ENCODE assay signal across 8 mouse cellular contexts in the genomic region with DNA sequence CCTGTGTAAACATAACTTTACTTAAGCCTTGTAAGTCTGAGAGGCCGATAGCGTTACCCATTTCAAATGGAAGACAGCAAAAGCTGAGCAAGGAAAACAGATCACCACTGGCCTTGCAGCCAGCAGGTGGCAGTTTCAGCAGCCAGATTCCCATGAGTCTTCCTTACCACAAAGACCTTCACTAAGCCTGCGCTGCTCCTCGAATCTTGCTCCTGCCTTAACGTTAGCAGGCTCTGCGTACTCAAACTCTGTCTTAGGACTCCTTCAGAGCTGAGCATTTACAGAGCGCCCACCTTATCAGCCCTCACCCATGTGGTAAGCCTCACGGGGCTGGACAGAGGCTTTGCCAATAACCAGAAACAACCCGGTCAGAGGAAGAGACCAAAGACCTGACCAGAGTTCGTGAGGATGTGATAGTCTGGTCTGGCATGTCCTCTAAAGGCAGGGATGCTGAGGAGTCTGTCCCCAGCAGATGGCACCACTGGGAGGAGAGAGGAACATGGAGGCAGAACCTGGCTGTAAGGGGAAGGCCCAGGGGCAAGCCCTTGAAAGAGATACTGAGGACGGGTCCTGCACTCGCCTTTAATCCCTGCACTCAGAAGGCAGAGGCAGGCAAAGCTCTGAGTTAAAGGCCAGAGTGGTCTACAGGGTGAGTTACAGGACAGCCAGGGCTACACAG. TPM values are rescaled to one million over a fixed set of nuclear protein-coding genes. Genes with fewer than 3 reads are reported as not detected.
DNase-seq lines count a peak whose midpoint lies in the region; ATAC-seq and TF ChIP-seq lines count a peak whose summit lies in the region.

No protein-coding gene starts in this region.

- H3K4me3 ChIP-seq in forebrain, postnatal 0 days (ENCODE audit: low read depth, low read length), result no peak overlapping the region
- H3K4me3 ChIP-seq in hindbrain, embryonic 12.5 days, result no peak overlapping the region
- no peak overlapping the region for H3K4me3 ChIP-seq in midbrain, embryonic 13.5 days (replicated peaks)

- no peak for DNase-seq in frontal cortex, postnatal 25 days (ENCODE audit: low spot score in 2 of 2)
- DNase-seq in c-Kit-positive CD71-positive TER-119-negative erythroid progenitor cells, embryonic 14.5 days (ENCODE audit: low read depth), result peak; percentile 10
- DNase-seq in forebrain, postnatal 0 days, result peak; percentile 46
- DNase-seq in layer of hippocampus, postnatal 36 days, result peak; percentile 28 to 30
- DNase-seq in thymus, postnatal 25 days, result peak; percentile 2

- no peak overlapping the region for H3K9ac ChIP-seq in forebrain, postnatal 0 days
- no peak overlapping the region for H3K9ac ChIP-seq in hindbrain, embryonic 12.5 days
- H3K9ac ChIP-seq in midbrain, embryonic 13.5 days (replicated peaks), result no peak overlapping the region

- H3K27me3 ChIP-seq in forebrain, postnatal 0 days (ENCODE audit: insufficient read depth, low read length), result no peaks in the 10 kb centered on the region
- no peaks in the 10 kb centered on the region for H3K27me3 ChIP-seq in hindbrain, embryonic 12.5 days
- H3K27me3 ChIP-seq in midbrain, embryonic 13.5 days, result no peaks in the 10 kb centered on the region

- H3K9me3 ChIP-seq in forebrain, postnatal 0 days (ENCODE audit: low read length), result no peaks in the 10 kb centered on the region
- peaks cover 12% of the 10 kb centered on the region for H3K9me3 ChIP-seq in hindbrain, embryonic 12.5 days (replicated peaks)
- peaks cover 13% of the 10 kb centered on the region; the same call in 1 of the 2 replicates for H3K9me3 ChIP-seq in midbrain, embryonic 13.5 days

- peak; percentile 45 for ATAC-seq in frontal cortex, adult (ENCODE audit: low TSS enrichment)
- no peak; the same call in 1 of the 2 replicates for ATAC-seq in forebrain, postnatal 0 days
- peak; percentile 13; the same call in 1 of the 2 replicates for ATAC-seq in hindbrain, embryonic 12.5 days (ENCODE audit: low FRiP score)
- ATAC-seq in midbrain, embryonic 13.5 days, result peak; percentile 71

- no peaks in the 10 kb centered on the region for H3K4me1 ChIP-seq in forebrain, postnatal 0 days (ENCODE audit: insufficient read depth)
- H3K4me1 ChIP-seq in hindbrain, embryonic 12.5 days, result no peaks in the 10 kb centered on the region
- H3K4me1 ChIP-seq in midbrain, embryonic 13.5 days (replicated peaks), result peaks cover 14% of the 10 kb centered on the region; the same call in 1 of the 2 replicates

- 57% methylated on average over 12 of the region's 12 CpGs for WGBS in forebrain, postnatal 0 days
- 57% methylated on average over 12 of the region's 12 CpGs for WGBS in hindbrain, embryonic 12.5 days
- 59% methylated on average over 12 of the region's 12 CpGs for WGBS in midbrain, embryonic 13.5 days

- no peak overlapping the region for H3K27ac ChIP-seq in forebrain, postnatal 0 days (ENCODE audit: low read depth, low read length)
- H3K27ac ChIP-seq in hindbrain, embryonic 12.5 days, result no peak overlapping the region
- H3K27ac ChIP-seq in midbrain, embryonic 13.5 days, result no peak overlapping the region

- H3K4me2 ChIP-seq in forebrain, postnatal 0 days (ENCODE audit: low read depth), result no peak overlapping the region
- no peak overlapping the region for H3K4me2 ChIP-seq in hindbrain, embryonic 12.5 days (replicated peaks)
- H3K4me2 ChIP-seq in midbrain, embryonic 13.5 days (replicated peaks), result no peak overlapping the region

- TF ChIP-seq CTCF in forebrain, postnatal 0 days (IDR thresholded peaks at IDR 0.05; ENCODE audit: low read depth), result peak; percentile 57

- H3K36me3 ChIP-seq in forebrain, postnatal 0 days (ENCODE audit: insufficient read depth), result no peaks in the 10 kb centered on the region
- H3K36me3 ChIP-seq in hindbrain, embryonic 12.5 days, result 0 out of 2 replicates have a peak, but pooled peaks cover 5% of the 10 kb centered on the region
- H3K36me3 ChIP-seq in midbrain, embryonic 13.5 days, result peaks cover 12% of the 10 kb centered on the region

RNA-seq across cellular contexts. Expression of a gene that starts 33.5 kb away (rescaled TPM):
- total RNA-seq in forebrain, postnatal 0 days (2014; rRNA removed), result 72.6 and 78.2 TPM in 2 replicates
- 11.5 and 14.3 TPM in 2 replicates for polyA plus RNA-seq in forebrain, postnatal 0 days (2015; fragmentation: Nextera tagmentation; extraction: Ambion mirVana)
- 7.5 and 8.7 TPM in 2 replicates for polyA plus RNA-seq in hindbrain, embryonic 12.5 days (2016; fragmentation: Nextera tagmentation; extraction: Ambion mirVana)
- 10 to 100 TPM; 51.6 to 54.3 TPM for total RNA-seq in layer of hippocampus, postnatal 36 days (2021)
- polyA plus RNA-seq in midbrain, embryonic 13.5 days (2015; fragmentation: Nextera tagmentation; extraction: Ambion mirVana), result 13.0 TPM in 2 replicates

Comparison
In these comparisons a context has a peak if more than half of its experiments do, and no peak if none do; other contexts are left out.
1. DNase-seq: peak in c-Kit-positive CD71-positive TER-119-negative erythroid progenitor cells, embryonic 14.5 days (single experiment), forebrain, postnatal 0 days (single experiment), layer of hippocampus, postnatal 36 days (2 of 2) and thymus, postnatal 25 days (single experiment); none in frontal cortex, postnatal 25 days (0 of 2).